Comparison of ENCODE assay signal across 35 mouse cellular contexts in genomic region chr17:14099886-14100285, GRCm38 (mm10). TPM values are rescaled to one million over a fixed set of nuclear protein-coding genes. Genes with fewer than 3 reads are reported as not detected.
"Had no signal": no experiment of that assay in that cellular context is flagged by ENCODE, and none has a peak within 500 bp of the region (broad histone marks: within the 10 kb centered on the region; RNA-seq: fewer than 3 reads in every experiment).

No protein-coding gene starts in this region.

RNA-seq across cellular contexts. Expression of gene Gm7358, which starts 40.6 kb away (rescaled TPM):
- total RNA-seq: gastrocnemius, adult 8-10 months; gastrocnemius, postnatal 14 days; gastrocnemius, postnatal 36 days; heart, adult 18-20 months; heart, adult 8-10 months; heart, postnatal 10 days; heart, postnatal 25 days; heart, postnatal 4 days; layer of hippocampus, adult 2 months; layer of hippocampus, postnatal 10 days; layer of hippocampus, postnatal 25 days; left cerebral cortex, adult 2 months; left cerebral cortex, postnatal 14 days; left cerebral cortex, postnatal 36 days; liver, adult 2 months had no signal
- polyA plus RNA-seq: gonadal fat pad, adult 2 months; heart, embryonic 10.5 days; heart, embryonic 12.5 days; heart, embryonic 14.5 days; heart, embryonic 16.5 days; hindbrain, embryonic 10.5 days; hindbrain, embryonic 12.5 days; hindbrain, embryonic 14.5 days; hindbrain, embryonic 16.5 days; inflammation-experienced regulatory T-cells, adult 6 months; intestine, embryonic 15.5 days; intestine, postnatal 0 days; kidney, embryonic 14.5 days; kidney, embryonic 16.5 days; limb, embryonic 10.5 days; limb, embryonic 13.5 days; limb, embryonic 15.5 days; liver, adult 2 months; liver, embryonic 12.5 days; liver, embryonic 14.5 days; liver, embryonic 16.5 days had no signal
